Mouse (Mus musculus): Measurements from ENCODE around the gene Gm17662. TPM values are rescaled to one million over a fixed set of nuclear protein-coding genes. Genes with fewer than 3 reads are reported as not detected.
A peak's percentile ranks its signal among the peaks of the same experiment; 100 is the strongest.

Gene Gm17662
- polyA plus RNA-seq, 1 experiment from 2014 or later, result not detected

DNA sequence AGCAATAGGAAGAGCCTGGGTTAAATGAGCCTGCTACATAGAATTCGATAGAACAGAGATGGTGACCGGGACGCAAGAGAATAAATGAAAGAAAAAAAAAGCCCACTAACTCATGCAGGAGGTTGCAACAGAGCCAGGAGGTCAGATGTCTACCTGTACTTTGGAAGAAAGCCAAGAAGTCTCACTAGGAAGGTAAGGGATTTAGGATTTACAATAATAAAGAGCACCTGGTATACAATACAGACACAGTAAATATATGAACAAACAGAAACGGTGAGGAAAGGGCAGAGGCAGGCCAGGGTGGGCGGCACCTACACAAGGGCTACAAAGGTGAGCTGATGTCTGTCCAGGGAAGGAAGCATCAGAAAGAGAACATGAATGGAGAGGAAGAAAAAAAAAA is 14.9 kb upstream of the Gm17662 start:
- Histone ChIP-seq H3K36me3 (no peaks in the 10 kb centered on the region), H3K27me3 (ENCODE audit: low read depth, poor library complexity, severe bottlenecking) (no peaks in the 10 kb centered on the region), H3K9me3 (replicated peaks) (no peaks in the 10 kb centered on the region), H3K4me1 (peaks cover 6% of the 10 kb centered on the region; the same call in 1 of the 2 replicates), H3K27ac (replicated peaks) (no peak overlapping the region), H3K4me3 (no peak overlapping the region)
- no peak for DNase-seq (ENCODE audit: low spot score)
- WGBS, result 87% methylated on average over 5 of the region's 5 CpGs

DNA sequence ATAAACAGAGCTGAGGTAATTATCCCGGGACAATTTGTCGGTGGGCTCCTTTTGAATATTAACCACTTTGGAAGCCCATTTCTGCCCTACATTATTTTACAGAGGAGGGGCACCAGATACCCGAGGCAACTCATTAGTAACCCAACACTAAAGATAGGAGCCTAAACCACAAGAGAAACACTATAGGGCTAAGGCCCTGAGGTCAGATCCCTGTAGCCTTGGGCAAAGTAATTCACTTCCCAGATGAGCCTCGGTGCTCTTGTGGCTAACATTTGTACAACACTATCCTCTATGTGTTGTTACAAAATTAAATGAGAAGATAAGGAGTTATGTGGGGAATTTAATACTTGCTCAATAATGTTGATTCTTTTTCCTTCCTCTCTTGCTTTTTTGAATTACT is 13.6 kb upstream of the Gm17662 start:
- Histone ChIP-seq H3K4me3 (no peak overlapping the region), H3K36me3 (no peaks in the 10 kb centered on the region), H3K27ac (replicated peaks) (no peak overlapping the region), H3K27me3 (ENCODE audit: low read depth, poor library complexity, severe bottlenecking) (no peaks in the 10 kb centered on the region), H3K9me3 (replicated peaks) (no peaks in the 10 kb centered on the region), H3K4me1 (peaks cover 6% of the 10 kb centered on the region; the same call in 1 of the 2 replicates)
- no peak for DNase-seq (ENCODE audit: low spot score)
- 77% methylated on average over 4 of the region's 4 CpGs for WGBS

DNA sequence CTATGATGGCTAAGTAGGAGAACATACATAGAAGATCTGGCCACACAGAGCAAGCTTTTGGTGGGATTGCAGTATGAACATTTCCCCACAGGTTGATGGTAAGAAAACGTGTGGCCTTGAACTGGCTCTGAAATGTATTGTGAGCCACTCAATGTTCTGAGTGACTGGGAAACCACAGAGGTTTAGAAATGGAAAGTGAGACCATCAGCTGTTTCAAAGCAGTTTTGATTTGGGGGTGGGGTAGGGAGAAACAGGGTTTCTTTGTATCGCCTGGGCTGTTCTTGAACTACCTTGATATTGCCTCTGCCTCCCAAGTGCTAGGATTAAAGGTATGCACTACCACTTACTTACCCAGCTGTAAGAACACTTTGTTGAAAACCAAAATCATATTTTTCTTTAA is 1.9 kb upstream of the Gm17662 start:
- DNase-seq (ENCODE audit: low spot score), result no peak
- H3K9me3 ChIP-seq (replicated peaks), result no peaks in the 10 kb centered on the region
- no peak overlapping the region for H3K4me3 ChIP-seq
- no peaks in the 10 kb centered on the region for H3K36me3 ChIP-seq
- no peaks in the 10 kb centered on the region for H3K4me1 ChIP-seq
- WGBS, result 91% methylated on average over 2 of the region's 2 CpGs
- no peak overlapping the region for H3K27ac ChIP-seq (replicated peaks)
- H3K27me3 ChIP-seq (ENCODE audit: low read depth, poor library complexity, severe bottlenecking), result no peaks in the 10 kb centered on the region

DNA sequence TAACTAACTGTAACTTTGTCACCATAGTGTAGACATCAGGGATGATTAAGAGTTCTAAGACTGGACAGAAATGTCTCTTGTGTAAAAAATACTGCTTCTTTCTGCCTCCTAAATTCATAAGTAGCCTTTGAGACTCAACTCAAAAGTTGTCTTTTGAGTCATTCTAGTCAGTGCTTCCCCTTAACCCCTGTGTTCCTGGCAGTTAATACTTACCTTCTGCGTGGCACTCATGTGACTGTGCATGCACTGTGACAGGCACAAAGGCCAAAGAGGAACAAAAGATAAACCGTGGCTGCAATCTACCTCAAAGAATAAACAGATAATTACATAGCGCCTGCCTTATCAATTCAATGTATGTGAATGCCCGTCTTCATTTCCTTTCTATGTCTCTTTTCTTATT is 694 bp downstream of the Gm17662 start:
- H3K27ac ChIP-seq (replicated peaks), result no peak overlapping the region
- no peaks in the 10 kb centered on the region for H3K36me3 ChIP-seq
- no peaks in the 10 kb centered on the region for H3K27me3 ChIP-seq (ENCODE audit: low read depth, poor library complexity, severe bottlenecking)
- H3K4me3 ChIP-seq, result no peak overlapping the region
- H3K4me1 ChIP-seq, result no peaks in the 10 kb centered on the region
- 75% methylated on average over 4 of the region's 4 CpGs for WGBS
- no peaks in the 10 kb centered on the region for H3K9me3 ChIP-seq (replicated peaks)
- no peak for DNase-seq (ENCODE audit: low spot score)

GRCm38 (mm10) chr4:104861241-104861640 is 4.1 kb downstream of the Gm17662 start:
- Histone ChIP-seq H3K9me3 (replicated peaks) (no peaks in the 10 kb centered on the region), H3K4me1 (no peaks in the 10 kb centered on the region), H3K27me3 (ENCODE audit: low read depth, poor library complexity, severe bottlenecking) (no peaks in the 10 kb centered on the region), H3K36me3 (no peaks in the 10 kb centered on the region), H3K27ac (replicated peaks) (no peak overlapping the region), H3K4me3 (no peak overlapping the region)
- DNase-seq (ENCODE audit: low spot score), result no peak
- 90% methylated on average over 8 of the region's 8 CpGs for WGBS

GRCm38 (mm10) chr4:104864397-104864796 is 7.3 kb downstream of the Gm17662 start:
- no peaks in the 10 kb centered on the region for H3K4me1 ChIP-seq
- no peak overlapping the region for H3K27ac ChIP-seq (replicated peaks)
- H3K27me3 ChIP-seq (ENCODE audit: low read depth, poor library complexity, severe bottlenecking), result no peaks in the 10 kb centered on the region
- no peak for DNase-seq (ENCODE audit: low spot score)
- no peak overlapping the region for H3K4me3 ChIP-seq
- H3K36me3 ChIP-seq, result no peaks in the 10 kb centered on the region
- 87% methylated on average over 1 of the region's 1 CpGs for WGBS
- no peaks in the 10 kb centered on the region for H3K9me3 ChIP-seq (replicated peaks)

DNA sequence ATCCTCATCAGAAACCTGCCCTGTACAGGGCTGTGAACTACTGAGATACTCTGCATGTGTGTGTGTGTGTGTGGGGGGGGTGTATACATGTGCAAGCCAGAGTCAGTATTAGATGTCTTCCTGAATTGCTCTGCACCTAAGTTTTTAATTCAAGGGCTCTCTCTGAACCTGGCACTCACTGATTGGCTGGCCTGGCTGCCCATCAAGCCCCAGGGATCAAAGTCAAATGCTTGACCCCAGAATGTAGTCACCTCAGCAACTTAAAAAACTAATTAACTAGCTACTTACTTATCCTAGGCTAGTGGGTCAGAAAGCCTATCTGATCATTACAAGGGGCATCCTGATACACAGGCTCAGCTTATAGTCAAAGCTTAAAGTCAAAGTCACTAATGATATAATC is 12.5 kb downstream of the Gm17662 start:
- no peaks in the 10 kb centered on the region for H3K4me1 ChIP-seq
- H3K9me3 ChIP-seq (replicated peaks), result no peaks in the 10 kb centered on the region
- H3K4me3 ChIP-seq, result no peak overlapping the region
- DNase-seq (ENCODE audit: low spot score), result no peak
- no peak overlapping the region for H3K27ac ChIP-seq (replicated peaks)
- no peaks in the 10 kb centered on the region for H3K27me3 ChIP-seq (ENCODE audit: low read depth, poor library complexity, severe bottlenecking)
- no peaks in the 10 kb centered on the region for H3K36me3 ChIP-seq

GRCm38 (mm10) chr4:104870196-104870595 is 13.1 kb downstream of the Gm17662 start:
- no peaks in the 10 kb centered on the region for H3K4me1 ChIP-seq
- no peak overlapping the region for H3K27ac ChIP-seq (replicated peaks)
- H3K36me3 ChIP-seq, result no peaks in the 10 kb centered on the region
- H3K27me3 ChIP-seq (ENCODE audit: low read depth, poor library complexity, severe bottlenecking), result no peaks in the 10 kb centered on the region
- H3K4me3 ChIP-seq, result no peak overlapping the region
- DNase-seq (ENCODE audit: low spot score), result no peak
- no peaks in the 10 kb centered on the region for H3K9me3 ChIP-seq (replicated peaks)
- WGBS, result 93% methylated on average over 5 of the region's 5 CpGs

GRCm38 (mm10) chr4:104875832-104876231 is 18.7 kb downstream of the Gm17662 start:
- H3K27me3 ChIP-seq (ENCODE audit: low read depth, poor library complexity, severe bottlenecking), result no peaks in the 10 kb centered on the region
- no peak overlapping the region for H3K4me3 ChIP-seq
- no peaks in the 10 kb centered on the region for H3K36me3 ChIP-seq
- no peaks in the 10 kb centered on the region for H3K4me1 ChIP-seq
- no peak overlapping the region for H3K27ac ChIP-seq (replicated peaks)
- H3K9me3 ChIP-seq (replicated peaks), result no peaks in the 10 kb centered on the region
- WGBS, result 86% methylated on average over 4 of the region's 4 CpGs
- no peak for DNase-seq (ENCODE audit: low spot score)

GRCm38 (mm10) chr4:104876323-104876722 is 19.2 kb downstream of the Gm17662 start, which contains the start of gene C8a:
TSS of gene C8a (minus strand) at chr4:104876398.
- H3K36me3 ChIP-seq, result no peaks in the 10 kb centered on the region
- DNase-seq (ENCODE audit: low spot score), result no peak
- no peak within 1 kb of the TSS for H3K27ac ChIP-seq (replicated peaks)
- H3K9me3 ChIP-seq (replicated peaks), result no peaks in the 10 kb centered on the region
- H3K27me3 ChIP-seq (ENCODE audit: low read depth, poor library complexity, severe bottlenecking), result no peaks in the 10 kb centered on the region
- no peaks in the 10 kb centered on the region for H3K4me1 ChIP-seq
- WGBS, result 89% methylated on average over 3 of the region's 3 CpGs
- no peak within 1 kb of the TSS for H3K4me3 ChIP-seq

DNA sequence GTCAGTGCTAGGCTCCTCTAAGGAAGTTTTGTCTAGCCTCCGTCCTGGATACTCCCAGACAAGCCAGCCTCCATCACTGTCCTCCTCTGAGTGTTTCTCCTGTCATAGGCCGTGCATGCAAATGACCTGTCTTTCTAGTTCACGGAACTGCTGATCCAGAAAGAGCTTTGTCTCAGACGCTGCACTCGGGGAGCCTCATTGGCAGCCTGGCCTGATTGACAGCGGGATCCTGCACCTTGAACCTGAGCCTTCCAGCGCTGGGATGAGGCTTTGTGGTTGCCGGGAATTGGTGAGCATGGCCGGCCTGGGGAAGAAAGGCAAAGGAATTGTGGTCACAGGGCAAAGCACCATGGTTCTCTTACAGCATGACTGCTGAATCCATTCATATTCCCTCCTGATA is 30.4 kb downstream of the Gm17662 start:
- peak overlapping the region; percentile 64; the same call in 1 of the 2 replicates for H3K27ac ChIP-seq (replicated peaks)
- WGBS, result 53% methylated on average over 9 of the region's 9 CpGs
- H3K9me3 ChIP-seq (replicated peaks), result no peaks in the 10 kb centered on the region
- no peaks in the 10 kb centered on the region for H3K27me3 ChIP-seq (ENCODE audit: low read depth, poor library complexity, severe bottlenecking)
- H3K4me3 ChIP-seq, result no peak overlapping the region
- H3K36me3 ChIP-seq, result no peaks in the 10 kb centered on the region
- H3K4me1 ChIP-seq, result peaks cover 39% of the 10 kb centered on the region
- DNase-seq (ENCODE audit: low spot score), result peak; percentile 33

DNA sequence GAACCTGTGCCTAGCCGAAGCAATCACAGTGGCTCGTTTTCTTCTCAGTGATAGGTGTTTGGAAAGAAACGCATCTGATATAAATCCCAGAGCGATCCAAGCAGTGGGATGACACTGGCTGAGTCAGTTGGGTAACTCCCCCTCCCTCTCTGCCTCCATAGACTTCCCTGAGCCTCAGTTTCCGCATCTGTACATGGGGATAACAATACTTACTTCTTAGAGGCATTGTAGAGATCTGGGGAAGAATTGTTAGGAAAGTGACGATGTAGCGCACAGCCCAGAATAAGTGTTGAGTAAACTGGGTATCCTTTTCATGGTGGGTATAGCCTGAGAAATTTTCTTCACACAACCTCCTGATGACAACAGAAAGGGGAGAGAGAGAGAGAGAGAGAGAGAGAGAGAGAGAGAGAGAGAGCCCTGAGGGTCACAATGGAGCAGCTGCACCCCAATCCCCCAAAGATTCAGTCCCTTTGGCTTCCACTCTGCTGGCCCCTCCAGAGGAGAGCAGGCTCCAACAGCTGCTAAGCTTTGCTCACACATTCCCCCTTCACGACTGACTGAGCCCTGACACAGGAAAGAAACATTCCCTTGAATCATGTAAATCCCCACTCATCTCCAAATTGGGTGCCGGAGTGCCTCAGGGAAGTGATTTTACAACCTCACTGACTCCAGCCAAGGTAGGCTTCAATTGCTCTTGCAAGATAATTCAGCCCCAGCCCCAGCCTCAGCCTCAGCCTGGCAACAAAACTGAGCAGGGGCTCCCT is 31.6 kb downstream of the Gm17662 start:
- WGBS, result 76% methylated on average over 9 of the region's 9 CpGs
- Histone ChIP-seq H3K27me3 (ENCODE audit: low read depth, poor library complexity, severe bottlenecking) (no peaks in the 10 kb centered on the region), H3K36me3 (no peaks in the 10 kb centered on the region), H3K4me3 (no peak overlapping the region), H3K27ac (replicated peaks) (0 out of 2 replicates have a peak overlapping the region, but pooled peaks have one; percentile 7), H3K9me3 (replicated peaks) (no peaks in the 10 kb centered on the region), H3K4me1 (peaks cover 42% of the 10 kb centered on the region)
- DNase-seq (ENCODE audit: low spot score), result no peak

DNA sequence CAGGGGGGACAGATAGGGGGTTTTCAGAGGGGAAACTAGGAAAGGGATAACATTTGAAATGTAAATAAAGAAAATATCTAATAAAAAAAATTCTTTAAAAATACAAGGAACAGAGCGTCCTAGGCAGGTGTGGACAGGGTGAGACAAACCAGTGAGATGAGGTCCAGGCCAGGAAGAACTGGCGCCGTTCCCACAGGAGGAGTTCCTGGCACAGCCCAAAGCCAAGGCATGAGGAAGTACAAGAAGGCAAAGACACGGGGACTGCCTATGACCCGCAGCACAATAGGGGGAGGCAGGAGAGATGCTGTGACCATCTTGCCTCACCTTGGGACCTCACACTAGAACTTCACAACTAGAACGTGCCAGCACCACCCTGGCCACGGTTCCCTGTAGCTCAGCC is 34.6 kb downstream of the Gm17662 start:
- Histone ChIP-seq H3K9me3 (replicated peaks) (no peaks in the 10 kb centered on the region), H3K36me3 (no peaks in the 10 kb centered on the region), H3K4me1 (peaks cover 30% of the 10 kb centered on the region), H3K27me3 (ENCODE audit: low read depth, poor library complexity, severe bottlenecking) (no peaks in the 10 kb centered on the region), H3K27ac (replicated peaks) (no peak overlapping the region), H3K4me3 (no peak overlapping the region)
- DNase-seq (ENCODE audit: low spot score), result no peak
- 88% methylated on average over 7 of the region's 7 CpGs for WGBS

All from midbrain, embryonic 10.5 days (tissue).